In genomic region chr11:112821536-112821935, GRCm38 (mm10) we compare ENCODE assay signal across 22 mouse cellular contexts. TPM values are rescaled to one million over a fixed set of nuclear protein-coding genes. Genes with fewer than 3 reads are reported as not detected.
DNase-seq lines count a peak whose midpoint lies in the region; ATAC-seq and TF ChIP-seq lines count a peak whose summit lies in the region.
"Had no signal": no experiment of that assay in that cellular context is flagged by ENCODE, and none has a peak within 500 bp of the region (broad histone marks: within the 10 kb centered on the region; RNA-seq: fewer than 3 reads in every experiment).

No protein-coding gene starts in this region.

- DNase-seq in lung, embryonic 14.5 days, result peak; percentile 56
- no peak for DNase-seq in lung, postnatal 4 days
- DNase-seq in 3T3-L1 (ENCODE audit: low read depth, low spot score) (peak; percentile 64), NIH3T3 (ENCODE audit: low read depth) (peak; percentile 80)
- DNase-seq in adrenal gland, postnatal 36 days, result no peak
- DNase-seq in cerebellum, postnatal 14 days, result no peak
- DNase-seq: adrenal gland, adult 8-10 months; adrenal gland, postnatal 14 days; B cell, adult 2 months; cerebellum, adult 11 months; cerebellum, adult 18-20 months; cerebellum, adult 8-10 months; cerebellum, adult 9-11 months; cerebellum, postnatal 25 days; forebrain, postnatal 0 days had no signal

- no peaks in the 10 kb centered on the region for H3K36me3 ChIP-seq in lung, embryonic 14.5 days (ENCODE audit: insufficient read depth)
- H3K36me3 ChIP-seq: embryonic facial prominence, embryonic 10.5 days; embryonic facial prominence, embryonic 12.5 days; forebrain, embryonic 15.5 days; G1E had no signal

- no peak for TF ChIP-seq CTCF in lung, embryonic 14.5 days (IDR thresholded peaks at IDR 0.05; ENCODE audit: low read depth)

- WGBS in lung, embryonic 14.5 days, result 56% methylated on average over 2 of the region's 2 CpGs

- ATAC-seq in lung, embryonic 14.5 days (ENCODE audit: insufficient read depth), result no peak
- ATAC-seq: CD4-positive, CD25-positive, alpha-beta regulatory T cell, adult 4 months; forebrain, embryonic 13.5 days; forebrain, embryonic 15.5 days; forebrain, postnatal 0 days had no signal

- H3K4me1 ChIP-seq in lung, embryonic 14.5 days (ENCODE audit: insufficient read depth), result peaks cover 11% of the 10 kb centered on the region; the same call in 1 of the 2 replicates

- H3K27me3 ChIP-seq in lung, embryonic 14.5 days (ENCODE audit: insufficient read depth, low read length), result no peaks in the 10 kb centered on the region
- H3K27me3 ChIP-seq: CH12.LX; embryonic facial prominence, embryonic 12.5 days; forebrain, embryonic 13.5 days; forebrain, embryonic 15.5 days had no signal

- H3K4me3 ChIP-seq in lung, embryonic 14.5 days (ENCODE audit: low read depth, low read length), result no peak overlapping the region
- H3K4me3 ChIP-seq: embryonic facial prominence, embryonic 10.5 days; embryonic facial prominence, embryonic 12.5 days; forebrain, embryonic 13.5 days; forebrain, embryonic 15.5 days had no signal

- no peaks in the 10 kb centered on the region for H3K9me3 ChIP-seq in lung, embryonic 14.5 days (ENCODE audit: low read depth, low read length)
- H3K9me3 ChIP-seq: embryonic facial prominence, embryonic 10.5 days; embryonic facial prominence, embryonic 12.5 days; forebrain, embryonic 13.5 days; forebrain, embryonic 15.5 days had no signal

- no peak overlapping the region for H3K27ac ChIP-seq in lung, embryonic 14.5 days (ENCODE audit: low read depth)
- H3K27ac ChIP-seq: embryonic facial prominence, embryonic 10.5 days; embryonic facial prominence, embryonic 12.5 days; forebrain, embryonic 13.5 days; forebrain, embryonic 15.5 days had no signal

- no peak overlapping the region for H3K4me2 ChIP-seq in lung, embryonic 14.5 days
- H3K4me2 ChIP-seq: embryonic facial prominence, embryonic 12.5 days; forebrain, embryonic 13.5 days; forebrain, embryonic 15.5 days had no signal

- no peak overlapping the region for H3K9ac ChIP-seq in lung, embryonic 14.5 days
- H3K9ac ChIP-seq: embryonic facial prominence, embryonic 12.5 days; forebrain, embryonic 13.5 days; forebrain, embryonic 15.5 days; forebrain, postnatal 0 days had no signal

RNA-seq across cellular contexts. Expression of gene Sox9, which starts 39.5 kb away (rescaled TPM):
- polyA plus RNA-seq in lung, embryonic 14.5 days (2014; fragmentation: Nextera tagmentation; extraction: Ambion mirVana), result 75.7 and 81.6 TPM in 2 replicates
- total RNA-seq in adrenal gland, postnatal 36 days (2021), result 1 to 10 TPM; 1.1 to 1.9 TPM
- total RNA-seq: CH12.LX had no signal
- polyA plus RNA-seq: CD4-positive, CD25-positive, alpha-beta regulatory T cell, adult 4 months; G1E had no signal

Comparison
In these comparisons a context has a peak if more than half of its experiments do, and no peak if none do; other contexts are left out.
1. DNase-seq: peak in lung, embryonic 14.5 days (single experiment), 3T3-L1 (single experiment) and NIH3T3 (single experiment); none in lung, postnatal 4 days (0 of 2), adrenal gland, postnatal 36 days (0 of 2) and cerebellum, postnatal 14 days (0 of 2).